Mouse (Mus musculus): Measurements from ENCODE around the gene Mrvi1. TPM values are rescaled to one million over a fixed set of nuclear protein-coding genes. Genes with fewer than 3 reads are reported as not detected.

The Mrvi1 gene
- total RNA-seq, 1 experiment from 2014 or later, result 3.5 TPM

GRCm38 (mm10) chr7:110853611-110854010 lies 128.7 kb downstream of the Mrvi1 start:
- no peak for ATAC-seq (ENCODE audit: extremely low read depth, insufficient number of reproducible peaks, low FRiP score, poor library complexity, severe bottlenecking)

GRCm38 (mm10) chr7:110851541-110852203 lies 130.6 kb downstream of the Mrvi1 start:
- no peak for ATAC-seq (ENCODE audit: extremely low read depth, insufficient number of reproducible peaks, low FRiP score, poor library complexity, severe bottlenecking)

GRCm38 (mm10) chr7:110848371-110848770 lies 133.9 kb downstream of the Mrvi1 start:
- no peak for ATAC-seq (ENCODE audit: extremely low read depth, insufficient number of reproducible peaks, low FRiP score, poor library complexity, severe bottlenecking)

GRCm38 (mm10) chr7:110847321-110847720 lies 134.9 kb downstream of the Mrvi1 start:
- no peak for ATAC-seq (ENCODE audit: extremely low read depth, insufficient number of reproducible peaks, low FRiP score, poor library complexity, severe bottlenecking)

GRCm38 (mm10) chr7:110843916-110844874 lies 138.1 kb downstream of the Mrvi1 start, which contains the start of gene Rnf141:
TSS of gene Rnf141 (minus strand) at chr7:110844457.
- ATAC-seq (ENCODE audit: extremely low read depth, insufficient number of reproducible peaks, low FRiP score, poor library complexity, severe bottlenecking), result peak; percentile 88

DNA sequence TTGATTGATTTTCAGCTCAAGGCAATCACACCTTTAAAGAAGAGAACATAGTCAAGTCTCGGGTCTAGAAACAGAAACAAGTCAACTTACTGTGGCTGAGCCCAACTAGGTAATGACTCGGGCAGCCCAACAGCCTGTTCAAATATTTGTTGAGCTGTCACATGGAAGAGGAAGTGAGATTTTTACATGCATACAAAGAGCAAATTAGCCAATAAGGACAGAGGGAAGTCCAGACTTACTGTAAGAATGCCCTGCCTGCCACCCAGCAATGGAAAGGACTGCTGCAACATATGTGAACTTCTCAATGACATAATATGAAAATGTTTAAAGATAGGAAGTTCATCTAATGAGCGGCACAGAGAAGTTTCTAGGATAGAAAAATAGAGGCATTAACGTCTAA lies 141.9 kb downstream of the Mrvi1 start:
- ATAC-seq (ENCODE audit: extremely low read depth, insufficient number of reproducible peaks, low FRiP score, poor library complexity, severe bottlenecking), result peak; percentile 80

- ATAC-seq (ENCODE audit: extremely low read depth, insufficient number of reproducible peaks, low FRiP score, poor library complexity, severe bottlenecking), result no peak
These were observed 147.7 kb downstream of the Mrvi1 start for GRCm38 (mm10) chr7:110834522-110834921.

- no peak for ATAC-seq (ENCODE audit: extremely low read depth, insufficient number of reproducible peaks, low FRiP score, poor library complexity, severe bottlenecking)
These were observed 148.2 kb downstream of the Mrvi1 start for GRCm38 (mm10) chr7:110834018-110834417.

DNA sequence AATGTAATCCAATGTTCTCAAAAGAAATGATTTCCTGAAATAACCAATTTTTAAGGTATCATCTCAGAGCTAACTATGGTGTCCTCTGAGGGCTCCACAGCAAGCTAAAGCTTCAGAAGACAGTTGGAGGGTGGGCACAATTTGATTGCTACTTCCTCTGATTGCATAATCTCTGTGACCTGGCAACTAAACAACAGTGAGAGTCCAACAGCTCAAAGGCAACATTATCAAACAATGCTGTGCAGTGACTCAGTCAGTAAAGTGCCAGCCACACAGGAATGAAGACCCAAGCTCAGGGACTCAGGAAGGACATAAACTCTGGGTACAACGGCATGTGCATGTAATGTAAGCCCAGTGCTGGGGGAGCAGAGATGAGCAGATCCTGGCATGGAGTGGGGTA lies 149.2 kb downstream of the Mrvi1 start:
- no peak for ATAC-seq (ENCODE audit: extremely low read depth, insufficient number of reproducible peaks, low FRiP score, poor library complexity, severe bottlenecking)

GRCm38 (mm10) chr7:110823995-110824953 lies 158.0 kb downstream of the Mrvi1 start:
- ATAC-seq (ENCODE audit: extremely low read depth, insufficient number of reproducible peaks, low FRiP score, poor library complexity, severe bottlenecking), result peak; percentile 71

GRCm38 (mm10) chr7:110823593-110823992 lies 158.7 kb downstream of the Mrvi1 start:
- peak; percentile 42; the same call in 1 of the 2 replicates for ATAC-seq (ENCODE audit: extremely low read depth, insufficient number of reproducible peaks, low FRiP score, poor library complexity, severe bottlenecking)

- ATAC-seq (ENCODE audit: extremely low read depth, insufficient number of reproducible peaks, low FRiP score, poor library complexity, severe bottlenecking), result no peak
These were observed 159.2 kb downstream of the Mrvi1 start for GRCm38 (mm10) chr7:110823076-110823475.

DNA sequence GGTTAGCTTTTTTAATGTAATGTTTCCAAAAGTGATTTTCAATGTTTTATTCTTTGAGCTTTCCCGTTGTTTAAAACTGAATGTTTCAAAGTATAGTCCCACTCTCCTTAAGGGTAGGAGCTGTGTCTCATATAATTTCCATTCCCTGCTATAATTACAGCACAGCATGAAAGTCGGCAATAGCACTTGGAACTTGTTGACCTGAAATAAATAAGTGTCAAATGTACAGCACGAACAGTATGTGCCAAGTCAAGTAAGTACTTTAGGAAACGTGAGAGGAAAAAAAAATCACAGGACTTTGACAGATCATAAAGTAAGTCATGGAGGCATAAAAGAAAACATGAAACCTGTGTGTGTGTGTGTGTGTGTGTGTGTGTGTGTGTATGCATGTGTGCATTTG lies 160.2 kb downstream of the Mrvi1 start:
- no peak for ATAC-seq (ENCODE audit: extremely low read depth, insufficient number of reproducible peaks, low FRiP score, poor library complexity, severe bottlenecking)

DNA sequence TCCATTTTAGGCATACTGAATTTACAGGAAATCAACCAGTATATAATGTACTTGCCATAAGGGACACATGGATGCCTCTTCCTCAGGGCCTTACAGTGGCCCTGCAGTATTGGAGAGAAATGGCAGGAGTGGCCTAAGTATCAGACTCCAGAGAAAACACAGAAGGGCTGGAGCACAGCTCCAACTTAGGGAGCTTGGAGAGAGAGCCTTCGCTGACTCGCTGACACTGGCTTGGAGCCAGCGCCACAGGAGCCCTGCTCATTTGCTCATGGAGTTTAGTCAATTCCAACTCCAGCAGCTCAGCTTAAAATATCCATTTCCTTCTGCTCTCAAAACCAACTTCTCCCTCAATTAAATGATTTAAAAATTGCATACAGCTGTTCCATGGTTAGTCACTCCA lies 160.6 kb downstream of the Mrvi1 start:
- no peak for ATAC-seq (ENCODE audit: extremely low read depth, insufficient number of reproducible peaks, low FRiP score, poor library complexity, severe bottlenecking)

- no peak for ATAC-seq (ENCODE audit: extremely low read depth, insufficient number of reproducible peaks, low FRiP score, poor library complexity, severe bottlenecking)
These were observed 161.2 kb downstream of the Mrvi1 start for GRCm38 (mm10) chr7:110821068-110821467.

DNA sequence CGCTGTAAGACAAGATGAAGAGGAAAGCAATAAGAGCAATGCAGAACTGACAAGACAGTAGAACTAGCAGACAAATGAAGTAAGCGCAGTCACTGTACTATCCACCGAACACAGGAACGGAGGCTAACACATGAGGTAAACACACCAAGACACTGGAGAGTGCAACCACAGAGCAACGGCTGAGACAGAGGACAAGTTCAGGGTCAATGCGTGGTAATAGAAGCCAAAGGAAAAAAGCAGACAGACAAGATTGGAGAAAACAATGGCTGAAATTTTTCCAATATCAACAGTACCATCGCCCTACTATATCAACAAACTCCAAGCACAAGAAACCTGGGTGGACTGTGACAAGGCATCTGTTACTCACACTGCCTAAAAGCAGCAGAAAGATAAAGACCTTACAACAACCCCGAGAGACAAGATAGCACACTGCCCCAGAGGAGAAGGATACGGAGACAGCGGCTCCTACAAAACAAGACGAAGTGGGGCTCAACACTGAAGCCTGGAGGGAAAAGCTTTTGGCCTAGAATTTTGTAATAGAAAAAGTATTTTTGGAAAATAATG lies 163.4 kb downstream of the Mrvi1 start:
- ATAC-seq (ENCODE audit: extremely low read depth, insufficient number of reproducible peaks, low FRiP score, poor library complexity, severe bottlenecking), result no peak
